Mouse (Mus musculus): ENCODE results near the gene Armc7. TPM values are rescaled to one million over a fixed set of nuclear protein-coding genes. Genes with fewer than 3 reads are reported as not detected.
"Not testable (repeated sequence)": the region's sequence is repeated elsewhere in the genome, so short reads cannot be mapped to it uniquely, and the experiment has no call there.

The Armc7 gene
- total RNA-seq, 2 experiments from 2014 or later, result 9.7 to 10.1 TPM

DNA sequence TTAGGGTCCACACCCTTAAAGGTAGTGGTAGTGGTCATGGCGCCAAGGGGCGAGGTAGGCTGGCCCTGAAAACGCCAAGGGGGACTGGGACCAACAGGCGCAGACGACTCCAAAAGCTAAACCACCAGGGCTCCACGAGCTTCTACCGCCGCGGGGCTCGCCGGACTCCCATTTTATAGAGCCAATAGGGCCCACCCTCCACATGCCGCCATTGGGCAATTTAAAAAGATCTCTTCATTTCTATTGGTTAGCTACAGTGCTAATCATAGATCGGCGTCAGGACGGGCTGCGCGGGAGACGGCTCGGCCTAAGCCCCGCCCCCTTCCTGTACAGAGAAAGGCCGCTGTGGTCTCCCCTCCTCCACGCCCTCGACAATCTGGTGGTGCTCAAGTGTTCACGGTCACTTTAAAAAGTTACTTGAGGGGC, 38.8 kb downstream of the Armc7 start, which contains the start of gene Jpt1:
Gene Jpt1 (minus strand): TSS at position 150 of the 426 bp plus-strand sequence.
- intact Hi-C loops (cut with DNase I), result no loop called here
- peak; percentile 96 to 99 for DNase-seq (ENCODE audit: low spot score in 2 of 2)

DNA sequence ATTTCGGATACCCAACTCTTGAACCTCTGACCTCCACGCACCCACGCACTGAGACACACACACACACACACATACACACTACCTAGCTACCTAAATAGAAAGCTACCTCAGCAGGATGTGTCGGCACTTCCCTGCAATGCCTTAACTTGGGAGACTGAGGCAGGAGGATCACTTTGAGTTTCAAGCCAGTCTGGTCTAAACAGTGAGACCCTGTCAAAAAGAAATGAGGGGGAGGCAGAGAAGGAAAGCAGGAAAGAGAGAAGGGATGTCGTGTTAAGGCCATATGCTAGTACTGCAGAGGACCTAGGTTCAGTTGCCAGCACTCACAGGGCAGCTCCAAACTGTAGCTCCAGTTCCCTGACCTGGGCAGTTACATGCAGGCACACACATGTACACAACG, 39.6 kb downstream of the Armc7 start:
- no peak for DNase-seq (ENCODE audit: low spot score in 2 of 2)
- intact Hi-C loops (cut with DNase I), result no loop called here

DNA sequence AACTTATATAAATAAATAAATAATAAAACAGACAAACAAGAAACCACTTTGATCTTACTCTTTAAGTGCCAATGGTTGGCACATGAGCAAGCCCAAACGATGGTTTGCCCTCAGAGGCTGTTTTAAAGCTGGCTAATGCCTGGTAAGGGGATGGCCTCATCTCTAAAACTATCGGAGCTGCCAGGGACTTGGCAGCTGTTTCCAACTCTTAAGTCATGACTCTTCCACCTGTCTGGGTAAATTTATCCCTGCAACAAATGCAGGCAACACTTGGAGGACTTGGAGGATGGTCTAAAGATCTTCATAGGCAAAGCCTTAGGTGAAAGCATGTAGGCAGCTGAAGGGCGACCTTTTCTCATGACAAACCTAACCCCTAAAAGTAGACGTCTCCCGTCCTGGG, 41.5 kb downstream of the Armc7 start:
- DNase-seq (ENCODE audit: low spot score in 2 of 2), result no peak
- intact Hi-C loops (cut with DNase I), result no loop called here

DNA sequence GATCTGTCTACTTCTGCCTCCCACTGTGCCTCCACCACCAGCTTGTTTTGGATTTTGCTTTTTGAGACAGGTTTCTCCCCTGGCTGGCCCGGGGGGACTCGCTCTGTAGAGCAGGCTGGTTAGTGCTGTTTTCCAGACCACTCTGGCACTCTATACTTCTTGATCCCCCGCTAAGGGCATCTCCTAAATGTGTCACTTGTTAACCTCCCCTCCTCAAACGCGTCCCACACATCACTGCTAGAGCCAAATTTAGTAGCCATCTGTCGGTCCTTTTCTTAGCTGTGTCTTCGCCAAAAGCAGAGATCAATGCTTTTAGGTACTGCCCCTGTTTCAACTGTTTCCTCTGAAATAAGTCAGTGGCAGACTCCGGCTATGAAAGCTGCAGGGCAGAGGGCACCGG, 43.2 kb downstream of the Armc7 start:
- intact Hi-C loops (cut with DNase I), result no loop called here
- no peak for DNase-seq (ENCODE audit: low spot score in 2 of 2)

DNA sequence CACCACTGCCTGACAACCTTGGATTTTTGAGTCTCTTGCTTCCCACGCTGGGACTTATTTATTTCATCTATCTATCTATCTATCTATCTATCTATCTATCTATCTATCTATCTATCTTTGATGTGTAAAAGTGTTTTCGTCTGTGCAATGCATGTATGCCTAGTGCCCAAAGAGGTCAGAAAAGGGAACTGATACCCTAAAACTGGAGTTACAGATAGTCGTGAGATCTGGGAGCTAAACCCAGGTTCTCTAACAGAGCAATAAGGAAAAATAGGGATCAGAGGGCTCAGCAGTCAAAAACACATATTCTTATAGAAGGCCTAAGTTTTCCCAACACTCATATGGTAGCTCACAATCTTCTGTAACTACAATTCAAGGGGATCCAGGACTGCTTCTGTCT, 44.1 kb downstream of the Armc7 start:
- intact Hi-C loops (cut with DNase I), result no loop called here
- DNase-seq (ENCODE audit: low spot score in 2 of 2), result no peak

DNA sequence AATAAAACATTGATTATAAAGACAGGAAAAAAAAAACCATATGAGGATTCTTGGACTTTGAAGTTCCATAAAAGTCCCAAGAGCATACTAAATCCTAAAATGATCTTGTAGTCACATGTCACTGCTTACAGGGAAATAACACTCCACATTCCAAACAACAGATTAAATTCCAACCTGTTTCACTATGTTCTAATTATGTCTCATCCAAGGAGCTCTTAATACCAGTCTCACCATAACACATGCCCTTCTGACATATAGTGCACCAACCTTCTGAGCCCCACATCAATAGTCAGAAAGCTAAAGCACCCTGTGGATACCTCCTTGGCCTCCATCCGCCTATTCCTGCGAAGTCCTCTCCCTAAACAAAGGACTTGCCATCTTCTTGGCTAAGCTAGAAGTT, 44.8 kb downstream of the Armc7 start:
- intact Hi-C loops (cut with DNase I), result no loop called here
- no peak for DNase-seq (ENCODE audit: low spot score in 2 of 2)

DNA sequence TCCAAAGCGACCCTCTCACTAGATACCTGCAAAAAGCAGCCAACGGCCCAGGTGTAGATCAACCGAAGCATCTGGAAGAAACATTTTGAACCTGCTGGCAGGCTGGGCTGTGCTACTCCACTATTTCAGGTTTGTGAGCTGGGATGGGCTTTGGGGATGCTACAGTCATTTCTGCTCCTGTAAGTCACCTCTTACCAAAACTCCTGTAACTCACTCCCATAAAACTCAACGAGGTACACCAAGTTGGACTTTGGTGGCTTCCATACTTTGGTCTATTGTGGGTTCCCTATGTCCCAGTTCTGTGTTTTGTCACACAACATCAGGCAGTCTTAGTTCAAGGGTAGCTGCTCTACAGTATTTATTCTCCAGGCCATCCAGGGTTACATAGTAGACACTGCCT, 45.6 kb downstream of the Armc7 start:
- DNase-seq (ENCODE audit: low spot score in 2 of 2), result no peak
- intact Hi-C loops (cut with DNase I), result no loop called here

DNA sequence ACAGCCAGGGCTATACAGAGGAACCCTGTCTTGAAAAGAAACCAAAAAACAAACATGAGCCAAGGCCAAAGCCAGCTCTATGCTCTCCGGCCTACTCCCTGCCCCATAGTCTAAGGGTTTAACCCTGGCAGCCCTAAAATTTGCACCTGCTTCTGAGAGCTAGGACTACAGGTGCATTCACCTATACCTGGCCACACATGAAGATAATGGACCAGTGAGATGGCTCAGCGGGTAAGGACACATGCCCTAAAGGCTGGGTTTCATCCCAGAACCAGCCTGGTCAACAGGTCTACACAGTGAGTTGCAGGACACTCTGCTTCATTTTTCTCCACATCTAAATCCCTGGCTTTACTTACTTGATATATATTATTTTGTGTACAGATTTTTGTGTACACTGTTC, 46.8 kb downstream of the Armc7 start:
- intact Hi-C loops (cut with DNase I), result no loop called here
- no peak for DNase-seq (ENCODE audit: low spot score in 2 of 2)

DNA sequence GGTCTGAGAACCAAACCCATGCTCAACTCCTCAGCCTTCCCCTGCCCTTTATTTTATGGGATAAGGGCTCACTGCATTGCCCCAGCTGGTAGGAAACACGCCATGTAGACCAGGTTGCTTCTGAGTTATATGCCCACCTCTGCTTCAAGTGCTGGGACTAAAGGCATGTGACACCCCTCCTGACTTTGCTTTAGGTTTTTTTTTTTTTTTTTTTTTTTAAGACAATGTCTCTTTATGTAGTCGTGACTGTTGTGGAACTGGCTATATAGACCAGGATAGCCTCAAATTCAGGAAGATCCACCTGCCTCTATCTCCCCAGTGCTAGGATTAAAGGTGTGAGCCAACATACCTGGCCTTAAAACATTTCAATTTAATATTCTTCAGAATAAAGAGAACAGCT, 47.2 kb downstream of the Armc7 start:
- intact Hi-C loops (cut with DNase I), result no loop called here
- no peak for DNase-seq (ENCODE audit: low spot score in 2 of 2)

DNA sequence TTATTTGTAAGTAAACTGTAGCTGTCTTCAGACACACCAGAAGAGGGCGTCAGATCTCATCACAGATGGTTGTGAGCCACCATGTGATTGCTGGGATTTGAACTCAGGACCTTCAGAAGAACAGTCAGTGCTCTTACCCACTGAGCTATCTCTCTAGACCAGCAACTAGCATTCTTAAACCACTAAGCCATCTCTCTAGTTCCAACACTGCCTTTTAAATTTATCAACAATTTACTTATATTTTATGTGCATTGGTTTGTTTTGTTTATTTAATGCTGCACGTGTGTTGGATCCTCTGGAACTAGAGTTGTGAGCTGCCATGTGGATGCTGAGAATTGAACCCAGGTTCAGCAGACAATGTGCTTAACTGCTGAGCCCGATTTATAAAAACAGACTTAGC, 51.0 kb downstream of the Armc7 start:
- DNase-seq (ENCODE audit: low spot score in 2 of 2); intact Hi-C loops (cut with DNase I): not testable (repeated sequence)

DNA sequence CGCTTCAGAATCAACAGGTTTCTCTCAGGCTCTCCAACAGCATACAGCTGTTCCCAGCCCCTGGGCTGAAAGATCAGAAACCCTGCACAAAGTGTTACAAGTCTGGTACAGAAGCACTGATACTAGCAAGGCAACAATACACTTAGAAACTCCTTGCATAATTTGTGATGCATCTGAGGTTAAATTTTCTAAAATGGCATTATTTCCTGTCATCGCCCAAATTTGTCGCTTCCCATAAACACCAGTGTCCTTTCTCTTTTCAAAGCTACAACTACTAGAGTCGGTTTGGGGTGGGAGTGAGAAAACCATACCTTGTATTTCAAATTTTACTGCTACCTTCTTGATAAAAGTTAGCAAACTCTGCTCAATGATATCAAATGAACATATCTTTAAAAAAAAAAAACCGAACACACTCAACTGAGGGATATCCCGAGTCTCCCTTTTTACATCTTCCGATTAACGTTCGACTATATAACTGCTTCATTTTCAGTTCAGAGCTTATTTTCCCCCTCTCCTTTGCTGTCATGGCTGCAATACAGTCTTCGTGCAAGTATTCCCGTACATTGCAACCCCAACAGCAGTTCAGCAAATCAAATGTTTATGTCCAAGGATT, 59.4 kb downstream of the Armc7 start:
- intact Hi-C loops (cut with DNase I), result no loop called here
- no peak for DNase-seq (ENCODE audit: low spot score in 2 of 2)

DNA sequence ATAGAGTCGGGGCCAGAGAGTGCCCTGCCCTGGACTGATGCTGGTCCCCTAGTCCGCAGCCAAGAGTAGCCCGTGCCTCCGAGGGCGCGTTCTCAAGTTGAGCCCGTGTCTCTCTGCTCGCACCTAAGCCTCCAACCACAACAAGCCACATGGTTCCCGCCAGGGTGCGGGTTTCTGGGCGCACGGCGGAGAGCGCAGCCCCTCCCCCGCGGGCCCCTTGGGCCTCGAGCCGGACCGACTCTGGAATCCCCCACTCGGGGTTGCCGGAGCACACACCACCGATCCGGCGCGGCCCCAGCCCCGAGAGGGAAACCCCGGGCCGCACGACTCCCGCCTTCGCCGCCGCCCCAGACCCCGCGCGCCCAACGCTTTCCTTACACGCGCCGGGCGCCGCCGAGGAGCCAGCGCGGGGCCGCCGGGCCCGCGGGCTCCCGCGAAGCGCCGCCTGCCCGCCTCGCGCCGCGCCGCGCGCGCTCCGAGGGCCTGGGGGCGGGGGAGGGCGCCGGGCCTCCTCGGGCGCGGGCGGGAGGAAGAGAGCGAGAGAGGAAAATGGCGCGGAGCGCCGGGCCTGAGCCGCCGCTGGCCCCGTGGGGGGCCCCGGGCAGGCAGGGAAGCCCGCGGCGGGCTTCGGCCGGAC, 60.1 kb downstream of the Armc7 start:
- intact Hi-C loops (cut with DNase I), result loop anchor here (2.0 kb wide), 1 partner anchor 45 kb away; the partner anchor contains the start of gene Nt5c
- DNase-seq (ENCODE audit: low spot score in 2 of 2), result peak; percentile 56 to 58

DNA sequence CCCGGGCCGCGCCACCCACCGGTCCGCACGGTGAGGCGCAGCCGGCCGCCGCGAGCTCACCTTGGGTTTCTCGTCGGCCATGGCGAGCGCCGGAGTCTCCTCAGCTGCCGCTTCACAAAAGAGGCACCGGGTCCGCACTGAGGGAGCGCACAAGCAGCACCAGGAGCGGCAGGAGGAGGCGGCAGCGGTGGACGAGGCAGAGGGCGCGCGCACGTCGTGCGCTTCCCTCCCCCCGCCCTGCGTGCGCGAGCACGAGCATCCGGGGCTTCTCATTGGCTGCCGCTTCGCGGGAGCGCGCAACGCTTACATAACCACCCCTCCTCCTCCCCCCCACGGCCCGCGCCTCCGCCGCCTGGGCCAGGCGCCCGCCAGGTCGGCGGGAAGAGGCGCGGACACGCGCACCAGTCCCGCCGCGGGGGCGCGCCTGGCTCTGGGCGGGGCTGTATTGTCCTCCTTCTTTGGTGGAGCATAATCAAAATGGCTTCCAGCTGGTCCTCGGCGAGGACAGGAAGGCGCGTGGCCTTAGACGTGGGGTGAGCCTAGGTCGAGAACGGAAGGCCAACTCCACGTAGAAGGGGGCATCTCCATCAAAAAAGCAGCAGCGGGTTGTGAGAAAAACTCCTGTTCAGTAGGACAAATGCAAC, 60.7 kb downstream of the Armc7 start, which contains the start of gene Sumo2:
Gene Sumo2 (minus strand): TSS at position 239 of the 644 bp plus-strand sequence.
- intact Hi-C loops (cut with DNase I), result loop anchor here (2.0 kb wide), 1 partner anchor 45 kb away; the partner anchor contains the start of gene Nt5c

DNA sequence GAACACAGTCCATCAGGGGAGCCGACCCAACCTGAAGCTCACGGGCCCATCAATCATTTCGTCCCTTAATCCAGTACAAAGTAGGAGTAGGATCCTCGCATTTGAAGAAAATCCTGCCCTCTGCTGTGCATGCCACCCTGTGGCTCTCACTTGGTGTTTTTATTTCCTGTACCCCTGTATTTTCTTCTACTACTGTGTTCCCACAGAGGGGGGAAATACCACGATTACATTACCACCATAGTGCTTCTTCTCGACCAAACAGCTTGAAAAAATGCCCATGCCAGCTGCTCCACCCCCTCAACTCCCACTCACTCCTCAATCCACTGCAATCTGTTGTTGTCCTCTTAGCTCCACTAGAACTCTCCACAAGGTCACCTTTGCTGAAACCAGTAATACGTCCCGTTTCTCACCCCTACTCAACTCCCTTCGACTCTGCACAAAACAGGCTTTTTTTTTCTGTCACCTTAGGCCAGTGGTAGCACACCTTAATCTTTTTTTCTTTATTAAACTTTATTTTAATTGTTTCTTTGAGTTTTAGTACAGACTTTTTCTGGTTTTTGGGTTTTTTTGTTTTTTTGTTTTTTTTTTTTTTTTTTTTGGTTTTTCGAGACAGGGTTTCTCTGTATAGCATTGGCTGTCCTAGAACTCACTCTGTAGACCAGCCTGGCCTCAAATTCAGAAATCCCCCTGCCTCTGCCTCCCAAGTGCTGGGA, 61.5 kb downstream of the Armc7 start:
- intact Hi-C loops (cut with DNase I), result loop anchor here (2.0 kb wide), 1 partner anchor 46 kb away; the partner anchor contains the start of gene Nt5c

More for the DNA sequence above, 60.7 kb downstream of the Armc7 start, which contains the start of gene Sumo2:
- DNase-seq (ENCODE audit: low spot score in 2 of 2), result peak; percentile 99

DNA sequence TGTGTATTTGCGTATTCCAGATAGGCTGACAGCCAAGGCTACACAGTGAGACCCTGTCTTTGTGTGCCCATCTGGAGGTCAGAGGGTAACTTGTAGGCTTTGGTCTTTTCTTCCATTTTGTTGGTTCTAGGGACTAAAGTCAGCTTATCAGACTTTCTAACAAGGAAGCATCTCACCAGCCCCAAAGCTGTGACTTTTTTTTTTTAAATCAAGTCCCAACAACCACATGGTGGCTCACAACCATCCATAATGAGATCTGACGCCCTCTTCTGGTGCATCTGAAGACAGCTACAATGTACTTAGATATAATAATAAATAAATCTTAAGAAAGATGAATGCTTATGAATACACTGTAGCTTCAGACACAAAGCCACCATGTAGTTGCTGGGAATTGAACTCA, 62.6 kb downstream of the Armc7 start:
- no peak for DNase-seq (ENCODE audit: low spot score in 2 of 2)
- intact Hi-C loops (cut with DNase I), result no loop called here

More for the DNA sequence above, 61.5 kb downstream of the Armc7 start:
- DNase-seq (ENCODE audit: low spot score in 2 of 2), result peak; percentile 34 to 43

Small RNA genes within 50 kb of the gene (microRNA-seq; reads per million reads assigned to microRNA genes)
- gene Mir3968, result 0.26 to 0.67 reads per million in 2 experiments

Other genes with a start within 250 kb of the Armc7 start
- 10 to 100 TPM; 39.9 TPM for gene Grin2c, start 208.4 kb upstream of the Armc7 start, total RNA-seq (2021)
- 10 to 100 TPM; 19.6 to 20.8 TPM for gene Fdxr, start 198.6 kb upstream of the Armc7 start, total RNA-seq (2021)
- 1 to 10 TPM; 7.2 to 7.5 TPM for gene Fads6, start 178.0 kb upstream of the Armc7 start, total RNA-seq (2021)
- under 1 TPM in 1 of 2 experiments, not detected in 1; 0.38 TPM for gene Otop2, start 168.5 kb upstream of the Armc7 start, total RNA-seq (2021)
- under 1 TPM; 0.33 to 0.44 TPM for gene Ush1g, start 153.6 kb upstream of the Armc7 start, total RNA-seq (2021)
- gene Otop3, start 140.9 kb upstream of the Armc7 start, total RNA-seq (2021), result not detected
- 100 to 1,000 TPM in 1 of 2 experiments, 10 to 100 TPM in 1; 98.7 to 101 TPM for gene Hid1, start 107.9 kb upstream of the Armc7 start, total RNA-seq (2021)
- gene Cdr2l, start 93.8 kb upstream of the Armc7 start, total RNA-seq (2021), result 10 to 100 TPM; 15.4 to 17.0 TPM
- 100 to 1,000 TPM; 101 to 112 TPM for gene Mrpl58, start 71.9 kb upstream of the Armc7 start, total RNA-seq (2021)
- 100 to 1,000 TPM; 423 to 448 TPM for gene Atp5h, start 55.7 kb upstream of the Armc7 start, total RNA-seq (2021)
- gene Kctd2, start 55.5 kb upstream of the Armc7 start, total RNA-seq (2021), result 10 to 100 TPM; 65.5 to 66.2 TPM
- gene Trim80, start 35.1 kb upstream of the Armc7 start, total RNA-seq (2021), result not detected
- gene Slc16a5, start 13.2 kb upstream of the Armc7 start, total RNA-seq (2021), result under 1 TPM in 1 of 2 experiments, not detected in 1; 0.15 TPM
- 10 to 100 TPM; 75.9 TPM for gene Nt5c, start 16.2 kb downstream of the Armc7 start, total RNA-seq (2021)
- gene Jpt1, start 38.7 kb downstream of the Armc7 start, total RNA-seq (2021), result 100 to 1,000 TPM; 206 TPM
- 100 to 1,000 TPM; 338 to 354 TPM for gene Sumo2, start 60.6 kb downstream of the Armc7 start, total RNA-seq (2021)
- gene Nup85, start 88.8 kb downstream of the Armc7 start, total RNA-seq (2021), result 10 to 100 TPM; 39.6 to 47.4 TPM
- 10 to 100 TPM; 47.4 to 49.8 TPM for gene Mrps7, start 128.3 kb downstream of the Armc7 start, total RNA-seq (2021)
- gene Gga3, start 128.4 kb downstream of the Armc7 start, total RNA-seq (2021), result 10 to 100 TPM; 68.3 to 75.5 TPM
- 10 to 100 TPM; 14.8 to 17.4 TPM for gene Mif4gd, start 137.3 kb downstream of the Armc7 start, total RNA-seq (2021)
- 10 to 100 TPM; 55.1 to 58.1 TPM for gene Slc25a19, start 152.6 kb downstream of the Armc7 start, total RNA-seq (2021)
- gene Grb2, start 232.9 kb downstream of the Armc7 start, total RNA-seq (2021), result 100 to 1,000 TPM; 183 to 190 TPM